Mouse (Mus musculus) gastrocnemius, adult 8-10 months (tissue): Measurements from ENCODE around the gene Acsl3. TPM values are rescaled to one million over a fixed set of nuclear protein-coding genes. Genes with fewer than 3 reads are reported as not detected.

Experiments used
- DNase-seq, 2 experiments: peaks; one replicate each; pipeline ENCODE4 v3.0.0; 2022; ENCODE audit warnings: low spot score in 2 of 2
- total RNA-seq, 4 experiments: library from RNA; stranded (reverse); gene quantifications; 2 replicates each; pipeline ENCODE4 v1.2.4; 2022

The Acsl3 gene
- total RNA-seq, 4 experiments from 2014 or later: 6.1 to 23.4 (median 9.1) TPM

- no peak for DNase-seq
Measured at GRCm38 (mm10) chr1:78686872-78687271, 29.2 kb downstream of the Acsl3 start.

- DNase-seq: no peak
Measured at GRCm38 (mm10) chr1:78688149-78688548, 30.5 kb downstream of the Acsl3 start.

GRCm38 (mm10) chr1:78694503-78695258, 37.1 kb downstream of the Acsl3 start:
- DNase-seq: no peak

- DNase-seq: no peak
Measured at GRCm38 (mm10) chr1:78696305-78696704, 38.7 kb downstream of the Acsl3 start.

- DNase-seq: no peak
Measured at GRCm38 (mm10) chr1:78696903-78697302, 39.3 kb downstream of the Acsl3 start.

GRCm38 (mm10) chr1:78698138-78698537, 40.5 kb downstream of the Acsl3 start:
- DNase-seq: no peak

GRCm38 (mm10) chr1:78701740-78702139, 44.1 kb downstream of the Acsl3 start:
- no peak for DNase-seq

GRCm38 (mm10) chr1:78702282-78702963, 44.8 kb downstream of the Acsl3 start:
- DNase-seq: no peak

GRCm38 (mm10) chr1:78702964-78703285, 45.3 kb downstream of the Acsl3 start:
- no peak for DNase-seq

GRCm38 (mm10) chr1:78706338-78706737, 48.7 kb downstream of the Acsl3 start:
- DNase-seq: no peak

GRCm38 (mm10) chr1:78707280-78707679, 49.7 kb downstream of the Acsl3 start:
- DNase-seq: no peak

- no peak for DNase-seq
Measured at GRCm38 (mm10) chr1:78710026-78710425, 52.4 kb downstream of the Acsl3 start.

- no peak for DNase-seq
Measured at GRCm38 (mm10) chr1:78710613-78711329, 53.1 kb downstream of the Acsl3 start.

GRCm38 (mm10) chr1:78724458-78725190, 67.0 kb downstream of the Acsl3 start:
- peak in 1 of 2 experiments; percentile 23 for DNase-seq

GRCm38 (mm10) chr1:78725191-78725490, 67.5 kb downstream of the Acsl3 start:
- no peak for DNase-seq

GRCm38 (mm10) chr1:78725617-78726223, 68.1 kb downstream of the Acsl3 start:
- DNase-seq: no peak

- no peak for DNase-seq
Measured at GRCm38 (mm10) chr1:78730114-78730720, 72.6 kb downstream of the Acsl3 start.

GRCm38 (mm10) chr1:78732290-78732689, 74.7 kb downstream of the Acsl3 start:
- DNase-seq: no peak

- peak in 1 of 2 experiments; percentile 22 for DNase-seq
Measured at GRCm38 (mm10) chr1:78734261-78735000, 76.8 kb downstream of the Acsl3 start.

GRCm38 (mm10) chr1:78737646-78738045, 80.0 kb downstream of the Acsl3 start:
- no peak for DNase-seq
